In the genomic region with DNA sequence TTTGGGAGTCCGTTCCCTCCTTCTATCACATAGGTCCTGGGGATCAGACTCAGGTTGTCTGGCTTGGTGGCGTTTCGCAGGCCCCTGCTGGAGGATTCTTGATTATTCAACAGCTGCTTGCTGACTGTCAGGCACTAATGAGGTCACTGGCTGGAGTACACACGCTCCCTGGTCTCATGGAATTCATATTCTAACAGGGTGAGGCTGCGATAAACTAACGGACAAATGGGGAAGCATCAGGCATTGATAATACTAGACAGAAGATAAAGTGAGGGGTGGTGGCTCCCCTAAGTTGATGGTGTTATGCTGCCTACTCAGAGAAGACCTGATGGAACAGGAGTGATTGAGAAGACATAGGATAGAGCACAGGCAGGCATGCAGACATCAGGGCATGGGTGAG, we compare ENCODE assay signal across 24 mouse cellular contexts. TPM values are rescaled to one million over a fixed set of nuclear protein-coding genes. Genes with fewer than 3 reads are reported as not detected.
DNase-seq lines count a peak whose midpoint lies in the region; ATAC-seq lines count a peak whose summit lies in the region.
"Had no signal": no experiment of that assay in that cellular context is flagged by ENCODE, and none has a peak within 500 bp of the region (broad histone marks: within the 10 kb centered on the region; RNA-seq: fewer than 3 reads in every experiment).

No protein-coding gene starts in this region.

- H3K4me1 ChIP-seq in liver, embryonic 16.5 days (ENCODE audit: control insufficient read depth, low read depth, low read length): peaks cover 39% of the 10 kb centered on the region

- H3K27me3 ChIP-seq in liver, embryonic 16.5 days (ENCODE audit: control insufficient read depth, insufficient read depth, low read depth, low read length): no peaks in the 10 kb centered on the region
- H3K27me3 ChIP-seq: embryonic facial prominence, embryonic 15.5 days; heart, embryonic 12.5 days; Patski had no signal

- no peaks in the 10 kb centered on the region for H3K9me3 ChIP-seq in liver, embryonic 16.5 days (replicated peaks; ENCODE audit: control insufficient read depth, low read length)
- H3K9me3 ChIP-seq: embryonic facial prominence, embryonic 15.5 days; forebrain, embryonic 10.5 days; heart, embryonic 12.5 days; hindbrain, embryonic 10.5 days had no signal

- peak; percentile 15 for DNase-seq in embryo, embryonic 10.5 days (ENCODE audit: low spot score)
- no peak for DNase-seq in embryo, embryonic 9.5 days (ENCODE audit: extremely low spot score)
- peak; percentile 51 for DNase-seq in liver
- DNase-seq in layer of hippocampus, postnatal 36 days: no peak
- DNase-seq in cerebellum, postnatal 10 days: no peak
- no peak for DNase-seq in adipocyte (ENCODE audit: low spot score)
- DNase-seq: adrenal gland, adult 8-10 months; cerebellum, adult 18-20 months; cerebellum, postnatal 36 days; forebrain, postnatal 0 days; gastrocnemius, postnatal 14 days; heart, adult 11 months; heart, postnatal 10 days; kidney, adult 18-20 months; kidney, postnatal 4 days; thymus, postnatal 14 days had no signal

- 24% methylated on average over 6 of the region's 6 CpGs for WGBS in liver, embryonic 16.5 days (ENCODE audit: insufficient replicate concordance)

- peak overlapping the region; percentile 30; the same call in 1 of the 2 replicates for H3K4me2 ChIP-seq in liver, embryonic 16.5 days (ENCODE audit: low read depth, low read length)
- H3K4me2 ChIP-seq: embryonic facial prominence, embryonic 15.5 days; heart, embryonic 12.5 days; midbrain, embryonic 11.5 days had no signal

- peak overlapping the region; percentile 20; the same call in 1 of the 2 replicates for H3K9ac ChIP-seq in liver, embryonic 16.5 days (ENCODE audit: low read depth, low read length)
- H3K9ac ChIP-seq: embryonic facial prominence, embryonic 15.5 days; forebrain, postnatal 0 days; heart, embryonic 12.5 days had no signal

- H3K27ac ChIP-seq in liver, embryonic 16.5 days (ENCODE audit: low read length): peak overlapping the region; percentile 71
- H3K27ac ChIP-seq: embryonic facial prominence, embryonic 15.5 days; forebrain, embryonic 10.5 days; hindbrain, embryonic 10.5 days; macrophage had no signal

- H3K4me3 ChIP-seq in liver, embryonic 16.5 days (ENCODE audit: low read depth, low read length): no peak overlapping the region
- H3K4me3 ChIP-seq: embryonic facial prominence, embryonic 15.5 days; forebrain, embryonic 10.5 days; heart, embryonic 12.5 days; hindbrain, embryonic 10.5 days had no signal

- ATAC-seq in liver, embryonic 16.5 days (ENCODE audit: low read depth): peak; percentile 79
- ATAC-seq: forebrain, postnatal 0 days; Patski had no signal

- no peaks in the 10 kb centered on the region for H3K36me3 ChIP-seq in liver, embryonic 16.5 days (ENCODE audit: control insufficient read depth, insufficient read depth)
- H3K36me3 ChIP-seq: embryonic facial prominence, embryonic 15.5 days; forebrain, embryonic 10.5 days; heart, embryonic 12.5 days; hindbrain, embryonic 10.5 days had no signal

RNA-seq across cellular contexts. Expression of a gene that starts 5.7 kb away (rescaled TPM):
- 24.2 and 32.2 TPM in 2 replicates for polyA plus RNA-seq in liver, embryonic 16.5 days (2015; fragmentation: Nextera tagmentation; extraction: Ambion mirVana)
- 10 to 100 TPM; 17.0 to 17.5 TPM for total RNA-seq in layer of hippocampus, postnatal 36 days (2021)

Comparison
In these comparisons a context has a peak if more than half of its experiments do, and no peak if none do; other contexts are left out.
1. DNase-seq: peak in embryo, embryonic 10.5 days (single experiment) and liver (single experiment); none in embryo, embryonic 9.5 days (single experiment), layer of hippocampus, postnatal 36 days (0 of 2), cerebellum, postnatal 10 days (0 of 2) and adipocyte (single experiment).